Mouse (Mus musculus): ENCODE measurements around the gene Gm15517. TPM values are rescaled to one million over a fixed set of nuclear protein-coding genes. Genes with fewer than 3 reads are reported as not detected.
"Not testable (repeated sequence)": the region's sequence is repeated elsewhere in the genome, so short reads cannot be mapped to it uniquely, and the experiment has no call there.

Gene Gm15517
- total and polyA plus RNA-seq, 3 experiments, result not detected

DNA sequence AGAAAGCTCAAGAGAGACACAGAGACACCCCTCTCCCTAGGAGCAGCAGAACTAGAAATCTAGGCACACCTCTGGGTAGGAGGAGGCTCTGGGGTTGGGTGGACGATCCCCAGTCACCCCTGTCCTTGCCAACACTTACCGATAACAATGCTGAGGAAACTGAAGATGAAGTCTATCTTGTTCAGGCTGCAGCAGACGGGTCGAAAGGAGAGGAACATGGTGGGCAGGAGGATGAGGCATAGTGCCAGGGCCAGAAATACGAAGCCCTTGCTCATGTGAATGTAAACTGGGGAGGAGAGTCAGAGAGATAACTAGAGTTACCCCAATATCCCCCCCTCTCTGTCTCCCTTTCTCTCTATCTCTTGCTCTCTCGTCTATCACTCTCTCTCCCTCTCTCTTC lies 38.9 kb upstream of the Gm15517 start:
- not testable (repeated sequence) for H3K9ac ChIP-seq (ENCODE audit: control insufficient read depth, low read depth, low read length, poor library complexity, severe bottlenecking); H3K36me3 ChIP-seq (ENCODE audit: control insufficient read depth in 1 of 2, insufficient read depth in 2 of 2, low read length in 2 of 2); H3K9me3 ChIP-seq (replicated peaks; ENCODE audit: insufficient read depth, low read length); H3K79me2 ChIP-seq (ENCODE audit: control insufficient read depth, insufficient read depth, low read length, poor library complexity); H3K4me3 ChIP-seq (ENCODE audit: control insufficient read depth in 1 of 2, insufficient read depth in 1 of 2, low read depth in 2 of 2, low read length in 2 of 2); H3K27me3 ChIP-seq (ENCODE audit: control insufficient read depth in 1 of 2, insufficient read depth in 2 of 2, low read length in 2 of 2)
- DNase-seq (ENCODE audit: low read depth, low spot score), result peak; percentile 70
- peak overlapping the region; percentile 20 for H3K27ac ChIP-seq (ENCODE audit: control insufficient read depth, low read depth, low read length)
- H3K4me1 ChIP-seq (ENCODE audit: control insufficient read depth in 1 of 2, insufficient read depth in 2 of 2, low read length in 2 of 2), result peaks cover 0 to 18% of the 10 kb centered on the region in 2 experiments; a peak in 2 of 4 replicates
- TF ChIP-seq ETS1 (IDR thresholded peaks at IDR 0.05; ENCODE audit: low read depth, low read length), result peak; percentile 33; the same call in 1 of the 2 replicates
- TF ChIP-seq TCF12 (IDR thresholded peaks at IDR 0.05; ENCODE audit: low read depth, low read length), result peak; percentile 62; the same call in 1 of the 2 replicates
- peak in 1 of 2 experiments; percentile 41; a peak in 1 of 4 replicates for TF ChIP-seq EP300 (IDR thresholded peaks at IDR 0.05; ENCODE audit: low read depth in 1 of 2, low read length in 2 of 2)
- TF ChIP-seq GATA1 (IDR thresholded peaks at IDR 0.05; ENCODE audit: low read depth, low read length), result peak; percentile 56
- TF ChIP-seq RCOR1 (IDR thresholded peaks at IDR 0.05; ENCODE audit: low read depth, low read length), result peak; percentile 33; the same call in 1 of the 2 replicates

DNA sequence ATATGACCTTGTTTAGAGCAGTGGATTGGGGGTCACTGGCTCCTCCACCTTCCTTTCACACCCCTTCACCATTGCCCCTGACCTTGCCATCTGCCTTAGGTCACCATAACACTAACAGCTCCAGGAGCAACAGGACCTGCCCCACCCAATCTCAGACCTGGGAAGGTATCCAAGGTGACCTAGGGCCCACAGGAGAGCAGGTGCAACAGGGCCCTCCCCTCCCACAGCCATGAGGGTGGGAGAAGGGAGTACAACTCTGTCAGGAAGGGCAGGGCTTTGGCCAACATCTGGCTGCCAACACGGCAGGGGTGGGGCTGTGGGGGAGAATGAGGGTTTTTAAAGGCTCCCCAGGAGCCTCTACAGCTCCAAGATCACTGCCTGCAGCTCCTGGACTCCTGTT lies 36.2 kb upstream of the Gm15517 start, which contains the start of gene Klk1:
Klk1 (plus strand) TSS at position 285 of the 400 bp plus-strand sequence.
- TF ChIP-seq ZMIZ1 (IDR thresholded peaks at IDR 0.05; ENCODE audit: low read depth, low read length), result no peak
- TF ChIP-seq TAL1 (IDR thresholded peaks at IDR 0.05; ENCODE audit: low read length), result no peak
- DNase-seq (ENCODE audit: low read depth, low spot score), result no peak

DNA sequence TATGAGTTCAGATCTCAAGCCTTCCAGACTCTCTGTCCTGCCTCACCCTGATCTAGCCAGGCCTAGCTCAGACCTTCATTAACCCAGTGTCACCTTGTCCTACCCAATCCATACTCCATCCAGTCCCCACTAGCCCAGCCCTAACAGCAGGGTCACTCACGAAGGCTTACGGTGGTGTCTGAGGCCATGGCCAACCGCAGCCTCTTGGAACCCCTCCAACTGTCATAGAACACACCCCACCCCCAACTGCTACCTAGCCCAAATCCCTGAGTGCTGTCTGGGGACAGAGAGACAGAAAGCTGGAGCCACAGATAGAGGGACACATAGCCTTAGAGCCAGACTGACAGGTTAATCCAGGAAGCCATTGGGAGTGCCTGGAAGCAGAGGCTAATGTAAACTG lies 25.3 kb upstream of the Gm15517 start, which contains the start of gene Gm36864:
Gm36864 (plus strand) TSS at position 269 of the 400 bp plus-strand sequence.
- Histone ChIP-seq H3K4me1 (ENCODE audit: control insufficient read depth in 1 of 2, insufficient read depth in 2 of 2, low read length in 2 of 2) (peaks cover 10 to 23% of the 10 kb centered on the region in 2 experiments), H3K9ac (ENCODE audit: control insufficient read depth, low read depth, low read length, poor library complexity, severe bottlenecking) (no peak within 1 kb of the TSS), H3K27me3 (ENCODE audit: control insufficient read depth in 1 of 2, insufficient read depth in 2 of 2, low read length in 2 of 2) (no peaks in the 10 kb centered on the region), H3K9me3 (replicated peaks; ENCODE audit: insufficient read depth, low read length) (no peaks in the 10 kb centered on the region), H3K27ac (ENCODE audit: control insufficient read depth, low read depth, low read length) (no peak within 1 kb of the TSS), H3K4me3 (ENCODE audit: control insufficient read depth in 1 of 2, insufficient read depth in 1 of 2, low read depth in 2 of 2, low read length in 2 of 2) (no peak within 1 kb of the TSS), H3K79me2 (ENCODE audit: control insufficient read depth, insufficient read depth, low read length, poor library complexity) (no peaks in the 10 kb centered on the region), H3K36me3 (ENCODE audit: control insufficient read depth in 1 of 2, insufficient read depth in 2 of 2, low read length in 2 of 2) (peaks cover 0 to 10% of the 10 kb centered on the region in 2 experiments; a peak in 2 of 4 replicates)
- TF ChIP-seq EP300 (IDR thresholded peaks at IDR 0.05; ENCODE audit: low read depth in 1 of 2, low read length in 2 of 2), result no peak
- DNase-seq (ENCODE audit: low read depth, low spot score), result no peak

More for the DNA sequence above, 36.2 kb upstream of the Gm15517 start, which contains the start of gene Klk1:
- Histone ChIP-seq H3K27me3 (ENCODE audit: control insufficient read depth in 1 of 2, insufficient read depth in 2 of 2, low read length in 2 of 2) (no peaks in the 10 kb centered on the region), H3K4me3 (ENCODE audit: control insufficient read depth in 1 of 2, insufficient read depth in 1 of 2, low read depth in 2 of 2, low read length in 2 of 2) (no peak within 1 kb of the TSS), H3K4me1 (ENCODE audit: control insufficient read depth in 1 of 2, insufficient read depth in 2 of 2, low read length in 2 of 2) (peaks cover 0 to 18% of the 10 kb centered on the region in 2 experiments; a peak in 2 of 4 replicates), H3K9me3 (replicated peaks; ENCODE audit: insufficient read depth, low read length) (no peaks in the 10 kb centered on the region), H3K9ac (ENCODE audit: control insufficient read depth, low read depth, low read length, poor library complexity, severe bottlenecking) (no peak within 1 kb of the TSS), H3K36me3 (ENCODE audit: control insufficient read depth in 1 of 2, insufficient read depth in 2 of 2, low read length in 2 of 2) (no peaks in the 10 kb centered on the region), H3K79me2 (ENCODE audit: control insufficient read depth, insufficient read depth, low read length, poor library complexity) (no peaks in the 10 kb centered on the region), H3K27ac (ENCODE audit: control insufficient read depth, low read depth, low read length) (no peak within 1 kb of the TSS)

DNA sequence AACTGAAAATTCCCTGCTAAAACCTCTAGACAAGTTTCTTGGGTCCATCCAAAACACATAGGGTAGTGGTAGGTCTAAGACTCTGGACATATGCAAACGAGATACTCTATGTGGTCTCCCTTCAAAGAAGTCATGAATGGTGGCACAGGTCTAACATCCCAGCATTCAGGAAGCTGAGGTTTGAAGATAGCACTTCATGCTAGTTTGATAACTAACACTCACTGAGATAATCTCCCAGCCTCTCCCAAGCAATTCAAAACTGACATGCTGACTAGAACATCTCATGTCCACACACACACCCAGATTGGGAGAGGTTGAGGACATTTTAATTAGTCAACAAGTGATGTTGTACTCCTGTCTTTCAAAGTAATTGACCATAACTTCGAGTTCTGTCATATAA lies 21.3 kb upstream of the Gm15517 start:
- no peaks in the 10 kb centered on the region for H3K27me3 ChIP-seq (ENCODE audit: control insufficient read depth in 1 of 2, insufficient read depth in 2 of 2, low read length in 2 of 2)
- no peak overlapping the region for H3K9ac ChIP-seq (ENCODE audit: control insufficient read depth, low read depth, low read length, poor library complexity, severe bottlenecking)
- no peak overlapping the region for H3K4me3 ChIP-seq (ENCODE audit: control insufficient read depth in 1 of 2, insufficient read depth in 1 of 2, low read depth in 2 of 2, low read length in 2 of 2)
- H3K4me1 ChIP-seq (ENCODE audit: control insufficient read depth in 1 of 2, insufficient read depth in 2 of 2, low read length in 2 of 2), result peaks cover 10 to 25% of the 10 kb centered on the region in 2 experiments
- no peaks in the 10 kb centered on the region for H3K9me3 ChIP-seq (replicated peaks; ENCODE audit: insufficient read depth, low read length)
- no peak overlapping the region for H3K27ac ChIP-seq (ENCODE audit: control insufficient read depth, low read depth, low read length)
- peak; percentile 49 for DNase-seq (ENCODE audit: low read depth, low spot score)
- H3K79me2 ChIP-seq (ENCODE audit: control insufficient read depth, insufficient read depth, low read length, poor library complexity), result no peaks in the 10 kb centered on the region
- H3K36me3 ChIP-seq (ENCODE audit: control insufficient read depth in 1 of 2, insufficient read depth in 2 of 2, low read length in 2 of 2), result peaks cover 0 to 10% of the 10 kb centered on the region in 2 experiments; a peak in 2 of 4 replicates
- TF ChIP-seq MAX (IDR thresholded peaks at IDR 0.05; ENCODE audit: low read length) (no peak), CHD2 (IDR thresholded peaks at IDR 0.05; ENCODE audit: low read length) (no peak), TAL1 (IDR thresholded peaks at IDR 0.05; ENCODE audit: low read length) (no peak), SMC3 (IDR thresholded peaks at IDR 0.05; ENCODE audit: low read depth, low read length) (no peak), EP300 (IDR thresholded peaks at IDR 0.05; ENCODE audit: low read depth in 1 of 2, low read length in 2 of 2) (peak; percentile 72 to 75), KAT2A (conservative IDR thresholded peaks at IDR 0.05; ENCODE audit: low read depth, low read length) (no peak), GATA1 (IDR thresholded peaks at IDR 0.05; ENCODE audit: low read depth, low read length) (peak; percentile 88), POLR2AphosphoS2 (IDR thresholded peaks at IDR 0.05; ENCODE audit: low read length) (no peak), BHLHE40 (IDR thresholded peaks at IDR 0.05; ENCODE audit: borderline replicate concordance, low read depth, low read length) (no peak), MAFK (IDR thresholded peaks at IDR 0.05; ENCODE audit: borderline replicate concordance, low read depth, low read length) (no peak), MXI1 (IDR thresholded peaks at IDR 0.05; ENCODE audit: low read depth, low read length) (no peak), UBTF (IDR thresholded peaks at IDR 0.05; ENCODE audit: borderline replicate concordance, insufficient read depth, low read depth, low read length) (no peak), ETS1 (IDR thresholded peaks at IDR 0.05; ENCODE audit: low read depth, low read length) (peak; percentile 58), NRF1 (IDR thresholded peaks at IDR 0.05; ENCODE audit: insufficient read depth, low read depth, low read length, poor library complexity, severe bottlenecking) (no peak), ZNF384 (IDR thresholded peaks at IDR 0.05; ENCODE audit: low read depth, low read length) (no peak), ZMIZ1 (IDR thresholded peaks at IDR 0.05; ENCODE audit: low read depth, low read length) (no peak)

All from MEL (cell line).